Mouse (Mus musculus) E14TG2a.4 (cell line): ENCODE measurements around the gene Rgs3.
A peak's percentile ranks its signal among the peaks of the same experiment; 100 is the strongest.

Experiments used
- CTCF ChIP-seq: conservative IDR thresholded peaks from 2 replicates; pipeline ENCODE4 v1.5.1; 2014; ENCODE audit warnings: low read length
- POU5F1 ChIP-seq: IDR thresholded peaks from 2 replicates; pipeline ENCODE4 v1.6.1; 2014; ENCODE audit warnings: low read length, borderline replicate concordance

GRCm38 (mm10) chr4:62697469-62697868 is 137.8 kb downstream of the Rgs3 start:
- peak; percentile 65 for TF ChIP-seq CTCF
- TF ChIP-seq POU5F1, result no peak
